Mouse (Mus musculus): ENCODE measurements around the gene Ttc5. TPM values are rescaled to one million over a fixed set of nuclear protein-coding genes. Genes with fewer than 3 reads are reported as not detected.
"Not testable (repeated sequence)": the region's sequence is repeated elsewhere in the genome, so short reads cannot be mapped to it uniquely, and the experiment has no call there.

Gene Ttc5
- polyA plus RNA-seq, 1 experiment from 2014 or later = 14.6 TPM

- ATAC-seq (ENCODE audit: low read depth) = no peak
- Histone ChIP-seq H3K4me3 (ENCODE audit: low read depth, low read length) (no peak overlapping the region), H3K4me1 (ENCODE audit: control insufficient read depth, low read depth, low read length) (no peaks in the 10 kb centered on the region), H3K27ac (ENCODE audit: low read length) (no peak overlapping the region), H3K9ac (ENCODE audit: low read depth, low read length) (no peak overlapping the region), H3K27me3 (ENCODE audit: control insufficient read depth, insufficient read depth, low read depth, low read length) (no peaks in the 10 kb centered on the region), H3K9me3 (replicated peaks; ENCODE audit: control insufficient read depth, low read length) (no peaks in the 10 kb centered on the region), H3K36me3 (ENCODE audit: control insufficient read depth, insufficient read depth) (no peaks in the 10 kb centered on the region), H3K4me2 (ENCODE audit: low read depth, low read length) (no peak overlapping the region)
- WGBS (ENCODE audit: insufficient replicate concordance) = 44% methylated on average over 2 of the region's 2 CpGs
Measured at GRCm38 (mm10) chr14:50741584-50741983, 43.7 kb downstream of the Ttc5 start.

- H3K27ac ChIP-seq (ENCODE audit: low read length) = no peak overlapping the region
- H3K4me3 ChIP-seq (ENCODE audit: low read depth, low read length) = no peak overlapping the region
- ATAC-seq (ENCODE audit: low read depth) = no peak
- no peaks in the 10 kb centered on the region for H3K9me3 ChIP-seq (replicated peaks; ENCODE audit: control insufficient read depth, low read length)
- no peak overlapping the region for H3K4me2 ChIP-seq (ENCODE audit: low read depth, low read length)
- WGBS (ENCODE audit: insufficient replicate concordance) = 31% methylated on average over 2 of the region's 2 CpGs
- no peaks in the 10 kb centered on the region for H3K27me3 ChIP-seq (ENCODE audit: control insufficient read depth, insufficient read depth, low read depth, low read length)
- no peaks in the 10 kb centered on the region for H3K4me1 ChIP-seq (ENCODE audit: control insufficient read depth, low read depth, low read length)
- H3K9ac ChIP-seq (ENCODE audit: low read depth, low read length) = no peak overlapping the region
- no peaks in the 10 kb centered on the region for H3K36me3 ChIP-seq (ENCODE audit: control insufficient read depth, insufficient read depth)
Measured at GRCm38 (mm10) chr14:50740334-50740733, 45.0 kb downstream of the Ttc5 start.

- H3K4me1 ChIP-seq (ENCODE audit: control insufficient read depth, low read depth, low read length); H3K4me2 ChIP-seq (ENCODE audit: low read depth, low read length); ATAC-seq (ENCODE audit: low read depth); H3K9ac ChIP-seq (ENCODE audit: low read depth, low read length); H3K4me3 ChIP-seq (ENCODE audit: low read depth, low read length); H3K27ac ChIP-seq (ENCODE audit: low read length); H3K27me3 ChIP-seq (ENCODE audit: control insufficient read depth, insufficient read depth, low read depth, low read length); H3K9me3 ChIP-seq (replicated peaks; ENCODE audit: control insufficient read depth, low read length); H3K36me3 ChIP-seq (ENCODE audit: control insufficient read depth, insufficient read depth): not testable (repeated sequence)
- WGBS (ENCODE audit: insufficient replicate concordance) = 61% methylated on average over 3 of the region's 4 CpGs
Measured at GRCm38 (mm10) chr14:50722371-50722770, 62.9 kb downstream of the Ttc5 start.

- H3K9ac ChIP-seq (ENCODE audit: low read depth, low read length); H3K4me2 ChIP-seq (ENCODE audit: low read depth, low read length); ATAC-seq (ENCODE audit: low read depth); H3K27me3 ChIP-seq (ENCODE audit: control insufficient read depth, insufficient read depth, low read depth, low read length); H3K27ac ChIP-seq (ENCODE audit: low read length); H3K9me3 ChIP-seq (replicated peaks; ENCODE audit: control insufficient read depth, low read length); H3K4me1 ChIP-seq (ENCODE audit: control insufficient read depth, low read depth, low read length); H3K36me3 ChIP-seq (ENCODE audit: control insufficient read depth, insufficient read depth); H3K4me3 ChIP-seq (ENCODE audit: low read depth, low read length): not testable (repeated sequence)
- 75% methylated on average over 15 of the region's 15 CpGs for WGBS (ENCODE audit: insufficient replicate concordance)
Measured at GRCm38 (mm10) chr14:50719875-50720274, 65.4 kb downstream of the Ttc5 start.

Other genes with a start within 250 kb of the Ttc5 start
- gene Olfr744, start 170.6 kb downstream of the Ttc5 start, polyA plus RNA-seq (2015; fragmentation: Nextera tagmentation; extraction: Ambion mirVana) = not detected in 2 replicates
- gene Olfr745, start 146.1 kb downstream of the Ttc5 start, polyA plus RNA-seq (2015; fragmentation: Nextera tagmentation; extraction: Ambion mirVana) = not detected in 2 replicates
- not detected in 2 replicates for gene Olfr746, start 138.4 kb downstream of the Ttc5 start, polyA plus RNA-seq (2015; fragmentation: Nextera tagmentation; extraction: Ambion mirVana)
- not detected in 2 replicates for gene Olfr747, start 92.3 kb downstream of the Ttc5 start, polyA plus RNA-seq (2015; fragmentation: Nextera tagmentation; extraction: Ambion mirVana)
- not detected in 2 replicates for gene Olfr748, start 78.1 kb downstream of the Ttc5 start, polyA plus RNA-seq (2015; fragmentation: Nextera tagmentation; extraction: Ambion mirVana)
- not detected in 2 replicates for gene Olfr749, start 40.4 kb downstream of the Ttc5 start, polyA plus RNA-seq (2015; fragmentation: Nextera tagmentation; extraction: Ambion mirVana)
- gene Ccnb1ip1, start 22.2 kb upstream of the Ttc5 start, polyA plus RNA-seq (2015; fragmentation: Nextera tagmentation; extraction: Ambion mirVana) = not detected in 2 replicates
- gene Parp2, start 22.3 kb upstream of the Ttc5 start, polyA plus RNA-seq (2015; fragmentation: Nextera tagmentation; extraction: Ambion mirVana) = 28.9 and 31.0 TPM in 2 replicates
- gene Tep1, start 85.0 kb upstream of the Ttc5 start, polyA plus RNA-seq (2015; fragmentation: Nextera tagmentation; extraction: Ambion mirVana) = 3.2 and 3.7 TPM in 2 replicates
- gene Klhl33, start 112.0 kb upstream of the Ttc5 start, polyA plus RNA-seq (2015; fragmentation: Nextera tagmentation; extraction: Ambion mirVana) = 0.08 and 0.11 TPM in 2 replicates
- gene Osgep, start 139.4 kb upstream of the Ttc5 start, polyA plus RNA-seq (2015; fragmentation: Nextera tagmentation; extraction: Ambion mirVana) = 53.3 and 54.4 TPM in 2 replicates
- gene Apex1, start 139.4 kb upstream of the Ttc5 start, polyA plus RNA-seq (2015; fragmentation: Nextera tagmentation; extraction: Ambion mirVana) = 61.8 and 61.9 TPM in 2 replicates
- gene Pip4p1, start 145.3 kb upstream of the Ttc5 start, polyA plus RNA-seq (2015; fragmentation: Nextera tagmentation; extraction: Ambion mirVana) = 22.8 and 24.9 TPM in 2 replicates
- gene Pnp, start 145.6 kb upstream of the Ttc5 start, polyA plus RNA-seq (2015; fragmentation: Nextera tagmentation; extraction: Ambion mirVana) = 75.2 and 83.1 TPM in 2 replicates
- gene Gm49342, start 159.0 kb upstream of the Ttc5 start, polyA plus RNA-seq (2015; fragmentation: Nextera tagmentation; extraction: Ambion mirVana) = not detected in 2 replicates
- gene Pnp2, start 170.5 kb upstream of the Ttc5 start, polyA plus RNA-seq (2015; fragmentation: Nextera tagmentation; extraction: Ambion mirVana) = 10.6 and 11.0 TPM in 2 replicates
- 0.09 TPM in 1 of 2 replicates, not detected in the other for gene Rnase10, start 222.2 kb upstream of the Ttc5 start, polyA plus RNA-seq (2015; fragmentation: Nextera tagmentation; extraction: Ambion mirVana)

All from liver, embryonic 16.5 days (tissue).